Mouse (Mus musculus) lung, embryonic 14.5 days (tissue): ENCODE data around the gene Zzef1. TPM values are rescaled to one million over a fixed set of nuclear protein-coding genes. Genes with fewer than 3 reads are reported as not detected.

Experiments
- ATAC-seq: fragments of 200-750 bp; cut with Nextera tagmentation; 2 replicates; pipeline ENCODE4 v1.8.0; 2017; ENCODE audit warnings: mild to moderate bottlenecking, moderate TSS enrichment, moderate library complexity; ENCODE audit not compliant: insufficient read depth
- DNase-seq: peaks from one replicate; pipeline ENCODE4 v3.0.0-alpha.2; 2015
- H3K27ac ChIP-seq: fragments of 300-500 bp; sonication (generic); 2 replicates; pipeline ENCODE4 v1.5.1; 2014; ENCODE audit warnings: low read depth, mild to moderate bottlenecking, moderate library complexity
- H3K27me3 ChIP-seq: fragments of 300-500 bp; sonication (generic); 2 replicates; pipeline ENCODE4 v1.6.1; 2014; ENCODE audit warnings: low read length, control low read depth; ENCODE audit not compliant: insufficient read depth
- H3K36me3 ChIP-seq: fragments of 300-500 bp; sonication (generic); 2 replicates; pipeline ENCODE4 v1.6.1; 2014; ENCODE audit warnings: control low read depth; ENCODE audit not compliant: insufficient read depth
- H3K4me1 ChIP-seq: fragments of 300-500 bp; sonication (generic); 2 replicates; pipeline ENCODE4 v1.6.1; 2014; ENCODE audit warnings: antibody characterized with exemption, control low read depth; ENCODE audit not compliant: insufficient read depth
- H3K4me2 ChIP-seq: fragments of 300-500 bp; sonication (generic); 2 replicates; pipeline ENCODE4 v1.6.1; 2014; ENCODE audit warnings: mild to moderate bottlenecking
- H3K4me3 ChIP-seq: fragments of 300-500 bp; sonication (generic); 2 replicates; pipeline ENCODE4 v1.5.1; 2014; ENCODE audit warnings: low read depth, low read length
- H3K9ac ChIP-seq: fragments of 300-500 bp; sonication (generic); 2 replicates; pipeline ENCODE4 v1.6.1; 2014
- H3K9me3 ChIP-seq: fragments of 300-500 bp; sonication (generic); 2 replicates; pipeline ENCODE4 v1.6.1; 2016; ENCODE audit warnings: low read depth, low read length, control low read depth
- CTCF ChIP-seq: IDR thresholded peaks from 2 replicates; pipeline ENCODE4 v1.5.1; 2016; ENCODE audit warnings: antibody characterized with exemption, low read depth
- WGBS: fragments of 180-500 bp; shearing (Covaris S2); extraction: QIAGEN DNeasy Blood & Tissue Kit; methylation state at CpG from one replicate; pipeline ENCODE4 v1.1.7; 2014; 5-methylcytosine and 5-hydroxymethylcytosine counted together
- polyA plus RNA-seq: library from polyadenylated mRNA; unstranded; fragments of >200 nt; fragmentation: Nextera tagmentation; extraction: Ambion mirVana; gene quantifications from 2 replicates; pipeline ENCODE4 v1.2.1, GENCODE M21; 2014

Zzef1 gene
- polyA plus RNA-seq, 1 experiment from 2014 or later = 12.2 TPM

DNA sequence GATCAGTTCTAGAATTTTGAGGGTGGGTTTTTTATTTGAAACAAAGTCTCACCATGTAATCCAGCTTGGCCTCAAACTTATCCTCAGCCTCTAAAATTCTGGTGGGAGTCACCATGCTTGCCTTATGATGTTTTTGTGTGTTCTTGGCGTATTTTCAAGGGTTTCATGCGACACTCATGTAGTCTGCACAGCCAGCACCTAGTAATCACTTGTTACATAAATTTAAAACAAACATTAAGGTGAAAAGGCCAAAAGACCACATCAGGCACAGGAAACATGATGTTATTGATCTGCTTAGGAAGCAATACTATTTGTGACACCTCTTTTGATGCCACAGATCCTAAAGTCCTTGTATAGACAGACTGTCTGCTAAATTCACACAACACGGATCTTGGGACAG is 33.8 kb downstream of the Zzef1 start:
- WGBS = 46% methylated on average over 3 of the region's 3 CpGs
- DNase-seq (peak; percentile 90), ATAC-seq (peak; percentile 89)
- Histone ChIP-seq H3K4me3 (no peak overlapping the region), H3K9me3 (no peaks in the 10 kb centered on the region), H3K9ac (no peak overlapping the region), H3K4me2 (no peak overlapping the region), H3K27ac (no peak overlapping the region), H3K4me1 (no peaks in the 10 kb centered on the region), H3K27me3 (no peaks in the 10 kb centered on the region), H3K36me3 (peaks cover 60% of the 10 kb centered on the region)
- no peak for TF ChIP-seq CTCF

DNA sequence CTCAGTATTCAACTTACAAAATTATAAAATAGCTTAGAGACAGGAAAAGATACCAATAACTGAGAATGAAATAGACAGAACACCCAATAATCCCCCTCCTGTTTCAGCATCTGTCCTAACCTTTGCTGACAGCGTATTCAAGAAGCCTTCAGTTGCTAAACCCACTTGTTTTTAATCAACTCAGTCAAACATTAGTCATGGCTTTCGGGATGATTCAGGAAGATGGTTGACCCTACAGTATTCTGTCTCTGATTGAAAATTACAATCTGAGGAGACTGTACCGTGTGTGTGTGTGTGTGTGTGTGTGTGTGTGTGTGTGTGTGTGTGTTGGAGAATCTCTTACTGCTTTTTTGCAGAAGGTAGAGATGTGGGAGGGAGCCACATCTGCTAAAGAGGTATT is 46.7 kb downstream of the Zzef1 start:
- H3K27ac ChIP-seq = no peak overlapping the region
- H3K9ac ChIP-seq = no peak overlapping the region
- H3K27me3 ChIP-seq = no peaks in the 10 kb centered on the region
- no peak overlapping the region for H3K4me2 ChIP-seq
- H3K4me3 ChIP-seq = no peak overlapping the region
- ATAC-seq (no peak), DNase-seq (no peak)
- peaks cover 29% of the 10 kb centered on the region for H3K36me3 ChIP-seq
- no peak for TF ChIP-seq CTCF
- no peaks in the 10 kb centered on the region for H3K4me1 ChIP-seq
- WGBS = 79% methylated on average over 3 of the region's 3 CpGs
- H3K9me3 ChIP-seq = no peaks in the 10 kb centered on the region

DNA sequence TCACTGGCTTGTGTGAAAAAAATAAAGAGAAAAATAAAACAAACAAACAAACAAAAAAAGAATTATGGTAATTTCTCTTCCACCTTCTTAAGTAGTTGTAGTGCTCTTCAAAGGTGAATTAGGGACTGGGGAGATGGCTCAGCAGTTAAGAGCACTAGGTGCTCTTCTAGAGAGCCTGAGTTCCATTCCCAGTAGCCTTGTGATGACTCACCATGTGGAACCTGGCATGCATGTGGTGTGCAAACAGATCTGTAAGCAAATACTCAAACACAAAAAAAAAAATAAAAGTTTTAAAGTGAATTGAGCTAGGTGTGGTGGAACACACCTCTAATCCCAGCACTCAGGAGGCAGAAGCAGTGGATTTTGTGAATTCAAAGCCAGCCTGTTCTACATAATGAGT is 47.5 kb downstream of the Zzef1 start:
- DNase-seq = no peak

DNA sequence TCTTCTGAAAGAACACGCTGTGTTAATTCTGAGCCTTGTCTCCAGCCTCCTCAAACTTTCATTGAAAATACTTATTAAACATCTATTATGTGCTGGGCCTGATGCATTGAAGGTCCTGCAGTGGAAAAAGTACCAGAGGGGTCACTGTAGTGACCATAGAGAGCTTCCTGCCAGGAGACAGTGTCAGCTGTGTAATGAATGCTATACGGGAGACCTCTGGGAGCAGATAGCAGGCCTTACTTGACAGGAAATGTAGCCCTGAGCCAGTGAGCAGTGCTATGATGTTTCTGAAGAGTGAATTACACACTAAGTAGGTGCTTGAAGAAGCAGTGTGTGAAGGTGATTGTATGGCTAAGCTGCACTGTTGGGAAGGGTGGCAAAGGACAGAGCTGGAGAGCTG is 49.5 kb downstream of the Zzef1 start:
- Histone ChIP-seq H3K36me3 (peaks cover 41% of the 10 kb centered on the region), H3K9ac (no peak overlapping the region), H3K27ac (no peak overlapping the region), H3K4me2 (no peak overlapping the region), H3K27me3 (no peaks in the 10 kb centered on the region), H3K4me1 (no peaks in the 10 kb centered on the region), H3K9me3 (no peaks in the 10 kb centered on the region), H3K4me3 (no peak overlapping the region)
- ATAC-seq (no peak), DNase-seq (no peak)
- 77% methylated on average over 2 of the region's 2 CpGs for WGBS
- TF ChIP-seq CTCF = no peak

More for the DNA sequence above, 47.5 kb downstream of the Zzef1 start:
- H3K9me3 ChIP-seq = no peaks in the 10 kb centered on the region
- H3K27me3 ChIP-seq = no peaks in the 10 kb centered on the region
- H3K27ac ChIP-seq = no peak overlapping the region
- no peak overlapping the region for H3K9ac ChIP-seq
- H3K36me3 ChIP-seq = peaks cover 35% of the 10 kb centered on the region
- no peak overlapping the region for H3K4me2 ChIP-seq
- TF ChIP-seq CTCF = no peak
- no peak for ATAC-seq
- H3K4me1 ChIP-seq = no peaks in the 10 kb centered on the region
- no peak overlapping the region for H3K4me3 ChIP-seq

DNA sequence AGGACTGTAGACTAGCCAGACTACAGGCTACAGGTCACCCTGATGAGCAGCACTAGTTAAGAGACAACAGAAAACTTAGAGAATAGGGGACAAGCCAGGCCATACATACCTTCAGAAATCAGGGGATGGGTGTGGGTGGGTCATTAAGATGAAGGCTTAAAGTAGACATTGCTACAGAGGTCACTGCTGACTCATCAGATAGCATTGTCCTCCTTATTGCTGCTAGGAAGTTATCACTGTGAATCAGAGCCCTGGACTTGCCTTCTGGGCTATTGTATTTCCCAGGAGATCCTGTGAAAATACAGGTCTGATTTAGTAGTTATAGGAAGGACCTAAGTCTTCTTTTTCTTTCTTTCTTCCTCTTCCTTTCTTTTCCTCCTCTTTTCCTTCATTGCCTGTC is 50.7 kb downstream of the Zzef1 start:
- no peak for ATAC-seq
- Histone ChIP-seq H3K36me3 (peaks cover 51% of the 10 kb centered on the region), H3K9ac (no peak overlapping the region)

DNA sequence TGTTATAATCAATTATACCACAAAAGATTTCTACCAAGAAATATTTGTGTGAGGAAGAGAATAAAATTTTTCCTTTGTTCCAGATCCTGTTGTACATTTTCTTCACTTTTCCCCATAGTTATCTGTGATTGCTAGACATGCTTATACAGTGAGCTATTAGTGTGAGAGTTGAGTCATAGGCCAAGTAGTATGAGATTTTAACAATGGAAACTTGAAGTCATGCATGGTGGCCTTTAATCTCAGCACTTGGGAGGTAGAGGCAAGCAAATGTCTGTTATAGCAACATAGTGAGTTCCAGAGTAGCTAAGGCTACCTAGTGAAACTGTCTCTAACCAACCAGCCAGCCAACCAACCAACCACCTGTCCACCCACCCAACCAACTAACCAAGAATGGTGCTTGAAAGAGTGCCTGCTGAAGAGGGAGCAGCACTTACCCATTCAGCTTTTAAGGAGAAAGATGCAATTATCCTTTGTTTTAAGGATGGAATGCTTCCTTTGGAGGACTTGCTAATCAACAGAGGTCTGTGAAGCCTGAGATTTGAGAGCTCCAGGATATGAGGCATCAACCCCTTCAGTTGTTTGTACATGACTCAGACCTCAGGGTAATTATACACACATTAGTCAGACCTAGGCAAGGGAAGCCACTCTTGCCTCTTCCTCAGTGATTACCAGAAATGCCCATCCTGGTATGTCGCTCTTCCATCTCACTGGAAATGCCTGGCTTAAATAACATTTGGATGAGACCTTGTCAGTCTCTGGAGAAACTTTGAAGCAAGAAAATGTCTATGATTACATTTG is 52.0 kb downstream of the Zzef1 start:
- WGBS = 70% methylated on average over 1 of the region's 1 CpGs
- H3K9me3 ChIP-seq = no peaks in the 10 kb centered on the region
- H3K4me2 ChIP-seq = no peak overlapping the region
- H3K36me3 ChIP-seq = peaks cover 57% of the 10 kb centered on the region
- DNase-seq (no peak), ATAC-seq (no peak)
- H3K27me3 ChIP-seq = no peaks in the 10 kb centered on the region
- H3K4me1 ChIP-seq = no peaks in the 10 kb centered on the region
- no peak overlapping the region for H3K9ac ChIP-seq
- TF ChIP-seq CTCF = no peak
- H3K27ac ChIP-seq = no peak overlapping the region
- no peak overlapping the region for H3K4me3 ChIP-seq

More for the DNA sequence above, 50.7 kb downstream of the Zzef1 start:
- H3K4me3 ChIP-seq = no peak overlapping the region
- H3K4me2 ChIP-seq = no peak overlapping the region
- TF ChIP-seq CTCF = no peak
- H3K4me1 ChIP-seq = no peaks in the 10 kb centered on the region
- H3K27ac ChIP-seq = no peak overlapping the region
- H3K27me3 ChIP-seq = no peaks in the 10 kb centered on the region
- DNase-seq = no peak
- H3K9me3 ChIP-seq = no peaks in the 10 kb centered on the region

DNA sequence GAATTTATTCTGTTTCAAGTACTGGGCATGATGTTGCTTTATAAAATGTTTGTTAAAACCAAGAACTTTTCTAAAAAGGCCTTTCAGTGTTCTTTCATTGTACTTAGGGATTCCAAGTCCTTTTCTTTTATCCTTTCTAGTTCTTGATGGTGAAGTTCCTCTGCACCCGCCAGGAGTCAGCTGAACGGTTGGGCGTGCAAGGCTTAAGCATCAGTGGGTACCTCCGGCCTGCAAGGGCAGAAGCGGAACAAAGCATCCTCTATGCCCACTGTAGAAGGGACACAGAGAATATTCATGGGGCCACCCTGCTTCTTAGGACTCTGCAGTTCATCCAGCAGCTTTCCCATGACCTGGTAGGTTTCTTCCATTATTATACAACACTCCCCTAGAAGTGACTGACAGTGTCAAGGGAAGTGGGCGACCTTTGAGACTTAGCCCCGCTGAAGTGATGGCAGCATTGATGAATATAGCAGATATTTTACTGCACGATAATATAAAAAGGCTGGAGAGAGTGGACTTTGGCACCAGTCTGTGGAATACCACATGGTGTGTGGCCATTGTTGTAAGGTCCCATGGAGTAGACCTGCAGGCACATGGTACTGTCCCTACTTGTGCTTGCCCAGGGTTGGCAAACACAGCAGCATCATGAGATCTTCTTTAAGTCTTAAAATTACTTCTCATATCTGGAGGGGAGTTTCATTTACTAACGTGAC is 54.5 kb downstream of the Zzef1 start:
- ATAC-seq (no peak), DNase-seq (no peak)
- H3K4me2 ChIP-seq = no peak overlapping the region
- no peaks in the 10 kb centered on the region for H3K4me1 ChIP-seq
- no peaks in the 10 kb centered on the region for H3K27me3 ChIP-seq
- WGBS = 85% methylated on average over 9 of the region's 9 CpGs
- H3K9me3 ChIP-seq = no peaks in the 10 kb centered on the region
- H3K9ac ChIP-seq = no peak overlapping the region
- TF ChIP-seq CTCF = no peak
- no peak overlapping the region for H3K27ac ChIP-seq
- peaks cover 68% of the 10 kb centered on the region for H3K36me3 ChIP-seq
- H3K4me3 ChIP-seq = no peak overlapping the region
